Comparison of ENCODE assay signal across 15 mouse cellular contexts in genomic region chr17:6007101-6007780, GRCm38 (mm10).
DNase-seq lines count a peak whose midpoint lies in the region; ATAC-seq and TF ChIP-seq lines count a peak whose summit lies in the region.
"Had no signal": no experiment of that assay in that cellular context is flagged by ENCODE, and none has a peak within 500 bp of the region (broad histone marks: within the 10 kb centered on the region; RNA-seq: fewer than 3 reads in every experiment).

No protein-coding gene starts in this region.

- 86% methylated on average over 5 of the region's 5 CpGs for WGBS in forebrain, embryonic 13.5 days
- 85% methylated on average over 5 of the region's 5 CpGs for WGBS in forebrain, embryonic 16.5 days
- WGBS in intestine, embryonic 14.5 days: 77% methylated on average over 5 of the region's 5 CpGs
- 85% methylated on average over 5 of the region's 5 CpGs for whole genome bisulfite sequencing in intestine, postnatal 0 days

- H3K4me2 ChIP-seq in forebrain, embryonic 13.5 days: no peak overlapping the region
- H3K4me2 ChIP-seq in forebrain, embryonic 16.5 days (ENCODE audit: low read length): no peak overlapping the region
- H3K4me2 ChIP-seq in intestine, embryonic 14.5 days (ENCODE audit: low read length): no peak overlapping the region
- H3K4me2 ChIP-seq in intestine, postnatal 0 days (replicated peaks; ENCODE audit: low read depth): no peak overlapping the region
- H3K4me2 ChIP-seq: liver, embryonic 15.5 days had no signal

- H3K4me3 ChIP-seq in forebrain, embryonic 13.5 days: no peak overlapping the region
- H3K4me3 ChIP-seq in forebrain, embryonic 16.5 days (replicated peaks; ENCODE audit: low read length): no peak overlapping the region
- no peak overlapping the region for H3K4me3 ChIP-seq in intestine, embryonic 14.5 days (ENCODE audit: low read depth, low read length)
- no peak overlapping the region for H3K4me3 ChIP-seq in intestine, postnatal 0 days (ENCODE audit: low read depth, low read length)
- peak overlapping the region; percentile 76 for H3K4me3 ChIP-seq in testis, adult 2 months (ENCODE audit: control insufficient read depth, low read depth, low read length)
- H3K4me3 ChIP-seq: liver, embryonic 15.5 days had no signal

- ATAC-seq in forebrain, embryonic 13.5 days: 0 out of 2 replicates have a peak, but pooled peaks have one; percentile 30
- no peak for ATAC-seq in forebrain, embryonic 16.5 days
- ATAC-seq in intestine, embryonic 14.5 days (replicated peaks; ENCODE audit: low FRiP score, low TSS enrichment, low read depth): peak; percentile 44
- no peak for ATAC-seq in intestine, postnatal 0 days

- no peaks in the 10 kb centered on the region for H3K36me3 ChIP-seq in forebrain, embryonic 13.5 days (ENCODE audit: poor library complexity, severe bottlenecking)
- H3K36me3 ChIP-seq in forebrain, embryonic 16.5 days (ENCODE audit: control insufficient read depth, insufficient read depth): no peaks in the 10 kb centered on the region
- peaks cover 35% of the 10 kb centered on the region for H3K36me3 ChIP-seq in intestine, embryonic 14.5 days (ENCODE audit: control insufficient read depth, insufficient read depth, low read length)
- peaks cover 16% of the 10 kb centered on the region; the same call in 1 of the 2 replicates for H3K36me3 ChIP-seq in intestine, postnatal 0 days (ENCODE audit: control insufficient read depth, insufficient read depth)
- no peaks in the 10 kb centered on the region for H3K36me3 ChIP-seq in testis, adult 2 months (ENCODE audit: control insufficient read depth, insufficient read depth, low read length)
- H3K36me3 ChIP-seq: liver, embryonic 15.5 days had no signal

- no peak for TF ChIP-seq CTCF in intestine, postnatal 0 days (IDR thresholded peaks at IDR 0.05; ENCODE audit: low read depth)
- TF ChIP-seq CTCF in testis, adult 2 months (IDR thresholded peaks at IDR 0.05; ENCODE audit: control insufficient read depth, insufficient read depth, insufficient replicate concordance, low read depth, low read length): no peak

- no peak overlapping the region for H3K27ac ChIP-seq in forebrain, embryonic 13.5 days
- H3K27ac ChIP-seq in forebrain, embryonic 16.5 days (ENCODE audit: low read length): no peak overlapping the region
- H3K27ac ChIP-seq in intestine, embryonic 14.5 days (ENCODE audit: low read depth): no peak overlapping the region; the same call in 1 of the 2 replicates
- H3K27ac ChIP-seq in intestine, postnatal 0 days (ENCODE audit: low read depth, low read length): no peak overlapping the region
- peak overlapping the region; percentile 30; the same call in 1 of the 2 replicates for H3K27ac ChIP-seq in testis, adult 2 months (ENCODE audit: control insufficient read depth, insufficient read depth, low read depth, low read length)
- H3K27ac ChIP-seq: liver, embryonic 15.5 days had no signal

- H3K27me3 ChIP-seq in forebrain, embryonic 13.5 days: no peaks in the 10 kb centered on the region
- H3K27me3 ChIP-seq in forebrain, embryonic 16.5 days (replicated peaks; ENCODE audit: control insufficient read depth, insufficient read depth, low read length): no peaks in the 10 kb centered on the region
- no peaks in the 10 kb centered on the region for H3K27me3 ChIP-seq in intestine, embryonic 14.5 days (replicated peaks; ENCODE audit: control insufficient read depth, insufficient read depth, low read length)
- H3K27me3 ChIP-seq in intestine, postnatal 0 days (replicated peaks; ENCODE audit: control insufficient read depth, insufficient read depth, low read length): no peaks in the 10 kb centered on the region
- H3K27me3 ChIP-seq in testis, adult 2 months (ENCODE audit: control insufficient read depth, insufficient read depth, low read length): no peaks in the 10 kb centered on the region
- H3K27me3 ChIP-seq: liver, embryonic 15.5 days had no signal

- DNase-seq in intestine, embryonic 14.5 days (ENCODE audit: low spot score): no peak
- DNase-seq in testis, postnatal 10 days (ENCODE audit: low spot score): no peak
- DNase-seq in right cerebral cortex, postnatal 4 days: no peak
- no peak for DNase-seq in right cerebral cortex, adult 18-20 months
- DNase-seq: adrenal gland, adult 2 months; cerebellum, postnatal 14 days; kidney, postnatal 14 days; left cerebral cortex, postnatal 4 days; right cerebral cortex, postnatal 14 days; thymus, postnatal 4 days had no signal

- H3K9me3 ChIP-seq in forebrain, embryonic 13.5 days (replicated peaks): no peaks in the 10 kb centered on the region
- H3K9me3 ChIP-seq in forebrain, embryonic 16.5 days (ENCODE audit: control insufficient read depth, low read length): no peaks in the 10 kb centered on the region
- no peaks in the 10 kb centered on the region for H3K9me3 ChIP-seq in intestine, embryonic 14.5 days (ENCODE audit: control insufficient read depth, low read length)
- H3K9me3 ChIP-seq in intestine, postnatal 0 days (ENCODE audit: control insufficient read depth): no peaks in the 10 kb centered on the region
- H3K9me3 ChIP-seq: liver, embryonic 15.5 days had no signal

- TF ChIP-seq POLR2A in testis, adult 2 months (IDR thresholded peaks at IDR 0.05; ENCODE audit: control insufficient read depth, low read depth, low read length): peak; percentile 52; the same call in 1 of the 2 replicates

- no peak overlapping the region for H3K9ac ChIP-seq in forebrain, embryonic 13.5 days
- no peak overlapping the region for H3K9ac ChIP-seq in forebrain, embryonic 16.5 days (replicated peaks; ENCODE audit: low read depth, low read length)
- no peak overlapping the region for H3K9ac ChIP-seq in intestine, embryonic 14.5 days (ENCODE audit: low read length)
- no peak overlapping the region for H3K9ac ChIP-seq in intestine, postnatal 0 days (ENCODE audit: low read depth, low read length)
- H3K9ac ChIP-seq: liver, embryonic 15.5 days had no signal

- H3K4me1 ChIP-seq in forebrain, embryonic 13.5 days: peaks cover 12% of the 10 kb centered on the region
- H3K4me1 ChIP-seq in forebrain, embryonic 16.5 days (replicated peaks; ENCODE audit: control insufficient read depth, insufficient read depth, low read length): peaks cover 13% of the 10 kb centered on the region
- H3K4me1 ChIP-seq in intestine, embryonic 14.5 days (replicated peaks; ENCODE audit: control insufficient read depth, insufficient read depth, low read length): peaks cover 17% of the 10 kb centered on the region
- H3K4me1 ChIP-seq in intestine, postnatal 0 days (replicated peaks; ENCODE audit: control insufficient read depth, insufficient read depth, low read length): peaks cover 15% of the 10 kb centered on the region
- peaks cover 19% of the 10 kb centered on the region for H3K4me1 ChIP-seq in testis, adult 2 months (ENCODE audit: control insufficient read depth, insufficient read depth, low read length)

Comparison
In these comparisons a context has a peak if more than half of its experiments do, and no peak if none do; other contexts are left out.
1. ATAC-seq: peak in forebrain, embryonic 13.5 days (single experiment) and intestine, embryonic 14.5 days (single experiment); none in forebrain, embryonic 16.5 days (single experiment) and intestine, postnatal 0 days (single experiment).